Mouse (Mus musculus) heart, postnatal 36 days (tissue): Measurements from ENCODE around the gene Sec14l1. TPM values are rescaled to one million over a fixed set of nuclear protein-coding genes. Genes with fewer than 3 reads are reported as not detected.

Source experiments
- DNase-seq, 2 experiments: peaks; one replicate each; pipeline ENCODE4 v3.0.0; 2021 to 2022
- intact Hi-C: fragments of 180-260 bp; cut with DNase I; formaldehyde crosslinking; loops from one replicate; pipeline ENCODE4 v1.15.1; 2025
- total RNA-seq, 2 experiments: library from RNA; stranded (reverse); gene quantifications; 2 replicates each; pipeline ENCODE4 v1.2.3; 2021

The Sec14l1 gene
- total RNA-seq, 2 experiments from 2014 or later: 67.9 to 75.2 TPM

DNA sequence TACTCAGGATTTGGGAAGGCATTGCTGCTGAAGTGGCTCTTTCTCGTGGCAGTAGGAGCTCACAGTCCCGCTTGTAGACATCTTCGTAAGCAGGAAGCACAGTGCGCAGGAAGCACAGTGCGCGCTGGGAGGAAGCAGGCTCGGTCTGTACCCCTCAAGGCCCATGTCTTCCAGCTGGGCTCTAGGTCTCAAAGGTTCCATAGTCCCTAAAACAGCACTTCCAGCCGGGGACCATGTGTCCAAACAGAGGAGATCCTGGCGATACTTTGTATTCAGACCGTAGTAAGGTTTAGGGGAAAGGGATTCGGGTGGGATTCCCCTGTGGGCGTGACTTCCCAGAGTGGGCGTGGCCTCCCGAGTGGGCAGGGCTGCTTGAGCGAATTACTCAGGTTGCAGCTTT is 60.0 kb downstream of the Sec14l1 start:
- intact Hi-C loops: no loop called here
- peak in 1 of 2 experiments; percentile 59 for DNase-seq

DNA sequence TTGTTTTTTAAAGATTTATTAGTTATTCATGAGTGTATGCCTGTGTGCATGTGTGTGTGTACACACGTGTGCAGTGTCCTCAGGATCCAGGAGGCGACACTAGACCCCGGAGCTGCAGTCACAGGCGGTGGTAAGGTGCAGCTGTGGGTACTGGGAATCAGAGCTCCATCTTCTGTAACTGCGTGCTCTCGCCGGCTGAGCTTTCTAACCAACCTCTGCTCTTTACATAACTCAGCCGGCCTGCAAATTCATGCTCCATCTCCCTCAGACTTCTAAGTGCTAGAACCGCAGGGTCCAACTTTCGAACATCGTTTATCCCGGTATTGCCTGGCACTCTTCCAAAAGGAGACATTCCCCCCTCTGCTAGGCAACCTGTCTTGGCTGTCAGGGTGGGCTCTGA is 60.5 kb downstream of the Sec14l1 start:
- intact Hi-C loops: no loop called here
- DNase-seq: no peak

DNA sequence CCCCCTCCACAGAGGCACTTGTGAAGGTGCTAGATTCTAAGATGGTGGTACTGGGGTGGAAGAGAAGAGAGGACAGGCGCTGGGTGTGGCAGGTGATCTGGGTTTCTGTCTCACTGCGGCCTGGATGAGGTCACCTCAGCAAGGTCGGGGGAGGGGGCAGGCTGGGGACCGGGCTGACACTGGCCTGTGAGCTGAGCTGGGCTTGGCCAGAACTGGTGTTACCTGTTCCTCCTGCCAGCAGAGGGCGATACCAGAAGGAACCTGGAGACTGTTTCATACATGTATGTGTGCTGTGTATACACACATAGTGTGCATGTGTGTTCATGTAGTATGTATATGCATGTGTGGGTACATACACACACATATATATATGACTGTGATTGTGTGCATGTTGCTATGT is 61.3 kb downstream of the Sec14l1 start:
- intact Hi-C loops: loop anchor here (2.0 kb wide), 2 partner anchors 184 to 258 kb away; partner anchors contain the start of gene Mgat5b
- DNase-seq: no peak

DNA sequence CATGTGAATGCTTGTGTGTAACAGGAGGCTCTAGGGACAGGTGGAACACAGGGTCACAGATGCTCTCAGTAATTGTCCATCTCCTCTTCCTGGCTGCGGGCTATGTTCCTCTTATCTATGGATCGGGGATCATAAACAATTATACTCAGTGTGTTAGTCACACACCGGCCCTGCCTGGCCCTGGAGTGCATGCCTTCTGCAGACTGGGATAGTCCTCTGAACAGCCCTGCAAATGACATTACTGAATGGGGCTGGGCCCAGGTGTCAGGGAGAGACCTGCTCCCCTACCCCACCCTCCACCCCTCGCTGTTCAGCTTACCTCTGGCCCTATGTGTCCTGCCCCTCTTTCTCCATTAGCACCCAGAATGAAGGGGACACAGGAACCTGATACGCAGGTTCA is 61.9 kb downstream of the Sec14l1 start:
- DNase-seq: no peak
- intact Hi-C loops: loop anchor here (1.0 to 2.0 kb wide), 3 partner anchors 105 to 258 kb away; partner anchors contain the start of gene Mgat5b

DNA sequence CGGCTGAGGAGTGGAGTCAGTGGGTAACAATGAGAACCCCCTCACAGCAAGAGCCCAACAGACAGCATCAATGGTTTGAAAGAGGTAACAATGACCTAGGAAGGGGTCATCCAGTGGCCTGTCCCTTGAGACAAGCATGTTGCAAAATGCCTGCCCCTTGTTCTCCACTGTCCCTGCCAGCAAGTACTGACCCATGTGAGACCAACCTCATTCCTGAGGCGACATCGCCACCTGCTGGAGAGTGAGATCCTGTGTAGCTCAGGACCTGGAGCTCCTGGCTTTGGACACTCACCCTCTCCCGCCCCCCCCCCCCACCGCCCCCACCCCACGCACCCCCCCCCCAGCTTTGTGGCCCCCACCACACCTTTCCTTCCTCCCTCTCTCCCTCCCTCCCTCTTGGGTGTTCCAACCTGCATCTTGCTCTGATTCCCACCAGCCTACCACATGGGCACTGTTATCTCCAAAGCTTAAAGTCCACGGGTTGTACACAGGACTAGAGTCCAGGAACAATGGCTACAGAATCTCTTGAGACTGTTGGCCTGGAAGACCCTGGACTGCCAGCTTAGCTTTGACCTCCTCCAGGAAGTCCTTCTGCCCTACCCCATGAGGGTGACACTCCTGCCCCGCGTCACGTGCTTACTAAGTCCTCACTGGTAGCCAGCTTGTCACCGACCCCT is 62.5 kb downstream of the Sec14l1 start:
- DNase-seq: peak; percentile 93 to 97
- intact Hi-C loops: loop anchor here (1.0 to 2.0 kb wide), 3 partner anchors 105 to 259 kb away; partner anchors contain the start of gene Mgat5b

DNA sequence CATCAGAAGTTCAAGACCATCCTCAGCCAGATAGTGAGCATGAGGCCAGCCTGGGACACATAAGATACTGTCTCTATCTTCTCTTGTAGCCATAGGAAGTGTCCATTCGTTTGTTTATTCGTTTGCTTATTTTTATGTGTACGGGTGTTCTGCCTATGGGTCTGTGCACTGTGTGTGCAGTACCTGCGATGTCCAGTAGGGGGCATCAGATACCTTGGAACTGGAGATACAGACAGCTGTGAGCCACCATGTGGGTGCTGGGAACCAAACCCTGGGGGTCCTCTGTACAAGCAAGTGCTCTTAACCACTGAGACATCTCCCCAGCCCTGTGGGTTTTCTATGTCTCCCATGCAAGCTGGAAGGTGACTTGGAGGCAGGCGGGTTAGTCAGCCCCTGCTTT is 64.9 kb downstream of the Sec14l1 start:
- intact Hi-C loops: loop anchor here (5.0 kb wide), 1 partner anchor 293 kb away; no protein-coding TSS in a partner anchor

DNA sequence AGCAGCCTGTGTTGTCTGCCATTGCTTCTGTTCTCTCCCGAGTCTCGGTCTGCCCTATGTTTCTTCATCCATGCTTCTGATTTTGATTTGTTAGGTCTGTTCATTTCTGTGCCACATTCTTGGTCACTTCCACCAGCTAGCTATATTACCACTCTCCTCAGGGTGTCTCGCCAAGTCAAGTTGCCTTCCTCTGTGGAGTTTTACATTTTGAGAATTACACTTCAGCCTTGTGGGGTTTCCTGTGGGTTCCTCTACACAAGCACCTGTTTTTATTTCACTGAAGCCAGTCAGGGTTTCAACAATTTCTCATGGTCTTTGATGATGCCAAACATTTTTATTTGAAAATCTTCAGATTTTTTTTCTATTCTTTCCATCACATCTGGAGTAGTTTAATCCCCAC is 67.8 kb downstream of the Sec14l1 start:
- DNase-seq: no peak
- intact Hi-C loops: loop anchor here (5.0 kb wide), 1 partner anchor 296 kb away; no protein-coding TSS in a partner anchor

More for the DNA sequence above, 64.9 kb downstream of the Sec14l1 start:
- DNase-seq: no peak

DNA sequence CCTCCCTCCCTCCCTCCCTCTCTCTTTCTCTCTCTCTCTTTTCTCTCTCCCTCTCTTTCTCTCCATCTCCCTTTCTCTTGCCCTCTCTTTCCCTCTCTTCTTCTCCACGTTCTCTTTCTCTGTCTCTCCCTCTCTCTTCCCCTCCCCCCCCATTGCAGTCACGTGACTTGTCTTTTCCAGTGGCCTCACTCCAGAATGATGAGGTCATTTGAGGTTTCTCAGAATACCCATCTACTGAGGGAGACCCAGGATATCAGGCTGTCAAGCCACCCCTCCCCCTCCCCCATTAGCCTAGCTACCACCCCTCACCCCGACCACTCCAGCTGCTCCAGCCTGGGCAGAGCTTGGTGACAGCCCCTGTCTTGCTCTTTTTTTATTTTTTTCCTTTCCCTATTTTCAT is 68.3 kb downstream of the Sec14l1 start:
- no peak for DNase-seq
- intact Hi-C loops: loop anchor here (5.0 kb wide), 1 partner anchor 296 kb away; no protein-coding TSS in a partner anchor

DNA sequence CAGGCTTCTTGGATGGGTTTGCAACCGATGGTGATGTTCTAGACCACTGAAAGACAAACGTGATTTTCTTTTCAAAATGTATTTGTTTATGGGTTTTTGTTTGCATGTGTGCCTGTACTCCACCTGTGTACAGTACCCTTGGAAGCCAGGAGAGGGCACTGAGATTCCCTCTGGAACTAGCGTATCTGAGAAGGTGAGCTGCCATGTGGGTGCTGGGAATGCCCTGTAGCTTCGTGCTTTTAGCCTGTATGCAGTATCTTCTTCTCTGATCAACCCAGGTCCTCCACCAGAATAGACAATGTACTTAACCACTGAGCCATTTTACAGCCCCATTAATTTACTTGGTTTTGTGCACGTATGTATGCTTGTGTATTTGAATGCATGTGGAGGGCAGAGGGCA is 68.9 kb downstream of the Sec14l1 start:
- intact Hi-C loops: loop anchor here (5.0 kb wide), 1 partner anchor 297 kb away; no protein-coding TSS in a partner anchor
- no peak for DNase-seq

DNA sequence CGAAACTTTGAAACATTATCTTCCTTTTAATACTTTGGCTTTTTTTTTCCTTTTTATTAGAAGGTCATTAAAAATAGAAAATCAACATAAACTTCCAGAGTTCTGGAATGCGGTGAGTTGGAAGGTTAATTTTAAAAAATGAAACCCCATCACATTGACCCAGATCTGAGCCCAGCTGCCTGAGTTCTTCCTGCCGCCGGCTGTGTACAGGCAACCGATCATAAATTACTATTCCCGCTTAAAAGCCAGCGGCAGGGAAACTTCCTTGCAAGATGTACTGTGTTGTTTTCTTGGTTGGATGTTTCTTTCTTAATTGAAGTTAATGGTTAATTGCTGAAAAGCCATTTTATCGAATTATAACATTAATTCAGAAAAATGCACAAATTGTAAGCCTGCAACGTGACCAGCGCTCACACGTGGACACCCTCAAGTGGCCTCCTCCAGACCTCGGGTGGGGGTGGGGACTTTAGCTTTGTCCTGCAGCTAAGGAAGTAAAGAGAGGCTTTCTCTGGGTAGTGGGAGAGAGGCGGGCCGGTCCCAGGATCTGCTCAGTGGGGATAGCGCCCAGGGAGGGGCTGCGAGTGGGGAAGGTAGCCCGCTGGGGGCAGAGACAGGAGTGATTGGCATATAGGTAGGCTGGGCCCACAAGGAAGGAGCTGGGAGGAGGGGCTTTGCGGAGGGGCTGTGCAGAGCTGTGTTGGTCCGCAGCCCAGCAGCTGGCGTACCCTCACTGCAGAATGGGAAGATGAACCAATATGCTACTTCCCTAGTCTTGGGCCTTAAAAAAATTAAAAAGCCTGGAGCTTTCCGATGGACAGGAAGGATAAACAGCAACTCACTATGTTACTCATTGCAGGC is 70.3 kb downstream of the Sec14l1 start:
- DNase-seq: no peak
- intact Hi-C loops: no loop called here

DNA sequence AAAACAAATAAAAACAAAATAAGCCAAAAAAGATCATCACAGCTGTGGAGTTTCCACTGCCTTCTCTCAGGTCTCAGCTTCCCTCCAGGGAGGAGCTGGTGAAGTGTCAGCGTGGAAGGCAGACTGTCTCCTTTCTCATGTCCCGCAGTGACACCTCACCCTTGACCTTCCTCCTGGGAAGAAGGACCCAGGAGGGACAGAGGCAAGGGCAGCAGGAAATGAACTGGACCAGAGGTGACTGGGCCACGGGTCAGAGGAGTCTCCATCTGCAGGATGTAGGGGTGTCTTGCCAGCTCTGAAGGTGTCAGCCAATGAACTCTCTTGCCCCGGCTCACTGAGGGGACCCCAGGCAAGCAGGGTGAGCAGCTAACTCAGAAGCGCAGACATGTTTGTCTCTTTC is 76.6 kb downstream of the Sec14l1 start:
- intact Hi-C loops: no loop called here
- no peak for DNase-seq

DNA sequence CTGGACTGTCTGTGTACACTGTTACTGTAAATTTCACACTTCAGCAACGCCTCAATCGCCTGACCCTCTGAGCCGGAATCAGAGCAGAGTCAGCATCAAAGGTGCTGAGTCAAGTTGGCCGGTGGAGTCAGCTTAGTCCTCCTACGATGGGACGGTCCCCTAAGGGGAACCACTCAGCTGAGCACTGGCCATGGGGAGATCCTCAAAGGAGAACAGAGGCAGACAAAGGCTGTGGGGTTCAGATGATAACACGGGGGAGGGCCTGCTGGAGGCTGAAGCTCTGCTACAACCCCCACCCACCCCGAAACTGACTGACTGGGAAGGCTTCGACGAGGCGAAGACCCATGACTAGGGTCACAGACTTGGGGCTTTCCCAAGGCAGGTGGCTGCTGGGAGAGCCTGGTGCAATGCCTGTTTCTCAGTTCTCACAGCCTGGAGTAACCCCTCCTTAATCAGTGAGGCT is 79.5 kb downstream of the Sec14l1 start:
- DNase-seq: no peak

DNA sequence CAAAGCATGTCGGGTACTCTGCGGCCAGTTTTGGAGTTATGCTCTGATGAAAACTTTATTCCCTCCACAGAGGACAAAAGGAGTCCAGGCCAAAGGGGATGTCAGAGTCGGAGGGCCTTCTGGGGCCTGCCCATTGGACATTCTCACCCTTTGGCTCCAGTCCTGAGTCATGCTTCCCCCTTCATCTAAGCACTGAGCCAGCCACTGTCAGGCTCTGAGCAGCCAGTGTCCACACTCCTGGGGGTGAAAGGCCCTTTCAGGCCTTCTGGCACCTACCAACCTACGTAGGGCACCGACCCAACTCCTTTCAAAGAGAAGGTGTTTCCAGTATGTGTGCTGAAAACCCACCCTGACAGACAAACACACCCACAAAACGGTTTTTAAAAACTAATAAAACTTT is 80.6 kb downstream of the Sec14l1 start:
- DNase-seq: no peak
- intact Hi-C loops: no loop called here

More for the DNA sequence above, 79.5 kb downstream of the Sec14l1 start:
- intact Hi-C loops: no loop called here

DNA sequence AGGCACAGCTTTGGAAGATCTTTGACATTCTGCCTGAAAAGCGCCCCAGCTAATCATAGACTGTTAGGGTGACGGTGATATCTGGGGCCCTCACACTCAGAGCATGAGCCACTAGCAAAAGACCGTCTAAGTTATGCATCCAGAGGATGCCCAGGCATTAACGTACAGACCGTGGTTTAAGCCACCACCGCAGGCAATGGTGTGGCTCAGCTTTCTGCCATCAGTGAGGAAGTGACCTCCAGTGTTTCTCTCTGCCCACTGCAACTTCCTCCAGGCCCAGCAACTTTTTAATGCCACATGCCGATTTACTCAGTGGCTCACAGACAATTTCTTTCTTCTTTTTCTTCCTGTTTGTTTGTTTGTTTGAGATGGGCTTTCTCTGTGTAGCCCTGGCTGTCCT is 81.7 kb downstream of the Sec14l1 start:
- DNase-seq: no peak
- intact Hi-C loops: no loop called here

DNA sequence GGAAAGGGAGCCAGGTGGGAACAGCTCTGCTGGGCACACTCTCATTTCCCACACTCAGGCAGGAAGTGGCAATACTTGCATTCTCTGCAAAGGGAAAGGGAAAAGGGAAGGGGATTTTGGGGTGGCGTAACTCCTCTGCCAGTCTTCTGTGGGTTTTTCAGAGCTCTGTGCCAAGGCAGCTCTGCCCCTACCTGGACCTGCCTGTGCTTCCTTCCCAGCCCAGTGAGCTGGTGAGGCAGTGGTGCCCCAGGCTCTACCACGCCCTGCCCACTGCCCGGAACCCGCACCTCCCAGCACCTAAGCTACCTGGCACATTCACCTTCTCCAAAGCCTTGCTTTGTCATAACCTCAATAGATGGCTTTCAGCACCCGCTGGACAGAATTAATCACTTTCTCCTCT is 83.2 kb downstream of the Sec14l1 start:
- DNase-seq: no peak
- intact Hi-C loops: no loop called here

DNA sequence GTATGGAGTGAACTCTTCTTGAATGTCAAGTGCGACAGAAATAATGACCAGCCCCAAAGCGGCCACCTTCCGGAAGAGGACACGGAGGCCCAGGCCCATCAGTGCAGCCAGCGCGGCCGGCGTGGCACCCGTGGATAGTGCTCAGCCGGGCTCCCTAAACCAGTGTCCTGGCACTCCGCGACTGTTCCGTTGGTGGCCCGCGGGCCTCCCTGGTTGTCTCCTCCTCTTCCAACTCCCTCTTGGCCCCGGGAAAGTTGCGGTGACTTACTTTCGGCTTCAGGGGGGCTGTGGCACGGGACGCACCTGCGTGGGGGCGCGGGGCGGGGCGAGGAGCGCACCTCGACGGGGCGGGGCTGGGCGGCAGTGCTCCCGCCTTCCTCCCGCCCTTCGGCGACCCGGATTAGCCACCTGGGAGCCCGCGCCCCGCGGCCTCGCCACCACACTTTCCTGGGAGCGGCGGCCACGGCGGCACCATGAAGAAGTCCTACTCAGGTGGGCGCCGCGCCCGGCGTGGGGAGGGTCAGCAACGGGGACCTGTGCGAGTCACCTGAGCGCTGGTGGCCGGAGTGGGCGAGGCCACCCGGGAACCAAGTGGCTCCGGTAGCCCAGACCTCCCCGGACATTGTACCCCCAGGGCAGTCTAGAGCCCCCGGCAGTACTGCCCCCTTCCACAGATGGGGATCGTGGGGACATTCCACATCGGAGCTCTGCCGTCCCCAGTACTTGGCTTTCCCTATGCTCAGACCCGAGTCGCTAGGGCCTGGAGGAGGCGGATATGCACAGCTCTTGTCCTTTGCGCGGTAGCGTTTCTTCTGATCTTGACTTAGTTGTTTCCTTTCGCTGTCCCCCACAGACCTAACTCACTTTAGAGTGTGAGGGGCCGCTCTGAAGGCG is 84.6 kb downstream of the Sec14l1 start, which contains the start of gene Sept9:
TSS of gene Sept9 (plus strand) at position 380 of the 894 bp plus-strand sequence.
- intact Hi-C loops: no loop called here
- DNase-seq: no peak

DNA sequence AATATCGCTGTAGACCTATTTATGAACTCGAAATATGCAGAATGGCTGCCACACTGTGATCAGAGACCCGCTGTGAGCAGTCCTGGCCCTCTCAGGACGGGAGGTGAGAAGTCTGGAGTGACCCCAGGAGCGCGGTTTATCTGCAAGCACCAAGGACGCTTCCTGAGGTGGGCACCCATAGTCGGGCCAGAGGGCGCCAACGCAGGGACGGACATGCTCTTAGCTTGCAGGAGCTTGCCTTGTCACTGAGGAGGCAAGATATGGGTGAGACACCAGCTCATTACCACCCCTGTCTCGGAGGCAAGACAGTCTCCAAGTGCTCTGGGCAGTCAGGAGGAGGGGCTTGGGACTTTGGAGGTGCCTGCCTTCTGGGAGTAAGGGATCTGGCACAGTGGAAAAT is 86.9 kb downstream of the Sec14l1 start:
- DNase-seq: no peak
- intact Hi-C loops: no loop called here

DNA sequence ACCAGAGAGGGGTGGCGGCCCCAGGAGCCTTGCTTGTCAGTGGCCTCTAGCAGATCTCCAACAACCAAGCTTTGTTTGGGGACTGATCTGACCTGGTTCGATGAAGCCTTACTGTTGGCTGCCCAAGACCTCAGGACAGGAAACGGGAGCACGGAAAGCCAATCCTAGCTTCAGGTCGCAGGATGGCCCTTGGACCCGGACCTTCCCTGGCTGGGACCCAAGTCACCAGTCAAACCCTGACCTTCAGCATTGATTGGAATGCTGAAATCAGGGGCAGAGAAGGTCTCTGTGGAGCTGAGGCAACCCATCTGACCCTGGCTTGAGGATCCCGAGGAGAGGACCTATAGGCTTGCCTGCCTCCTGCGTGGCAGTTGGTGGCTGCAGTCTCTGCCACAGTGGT is 89.6 kb downstream of the Sec14l1 start:
- intact Hi-C loops: no loop called here
- no peak for DNase-seq

DNA sequence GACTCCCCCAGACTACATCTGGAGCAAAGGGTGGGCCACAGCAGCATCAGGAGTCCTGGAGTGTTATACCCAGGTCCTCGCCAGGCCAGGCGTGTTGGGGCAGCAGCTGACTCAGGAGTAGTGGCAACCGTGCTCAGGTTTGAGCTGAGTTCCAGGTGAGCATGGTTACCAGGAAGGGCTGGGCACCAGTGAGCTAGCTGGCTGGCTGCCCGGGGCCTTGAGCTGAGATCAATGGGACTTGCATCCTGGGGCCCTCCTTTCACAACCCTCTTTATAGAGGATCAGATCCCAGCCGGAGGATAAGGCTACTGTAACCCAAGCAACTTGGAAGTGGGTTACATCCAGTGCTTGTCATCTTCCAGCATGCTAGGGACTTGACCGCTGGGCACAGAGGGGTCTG is 90.1 kb downstream of the Sec14l1 start:
- DNase-seq: no peak
- intact Hi-C loops: no loop called here

DNA sequence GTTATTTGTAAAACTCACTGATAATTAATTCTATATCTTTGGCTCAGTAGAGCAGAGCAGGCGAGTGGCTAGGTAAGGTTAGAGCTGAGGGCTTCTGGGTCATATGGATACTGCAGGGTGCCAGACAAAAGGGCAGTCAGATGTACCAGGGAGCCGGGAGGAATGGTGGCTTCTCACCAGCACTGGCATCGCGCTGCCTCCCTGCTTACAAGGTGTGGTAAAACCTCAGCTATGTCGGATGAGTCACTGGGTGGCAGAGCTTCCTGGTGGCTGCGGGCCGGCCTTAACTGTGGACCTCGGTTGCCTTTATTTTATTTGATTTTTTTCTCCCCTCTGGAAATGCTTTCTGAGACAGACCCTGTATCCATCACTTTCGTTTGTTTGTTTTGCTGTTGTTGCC is 90.5 kb downstream of the Sec14l1 start:
- intact Hi-C loops: no loop called here
- no peak for DNase-seq
